Mouse (Mus musculus): Measurements from ENCODE around the gene Camk2d.

DNA sequence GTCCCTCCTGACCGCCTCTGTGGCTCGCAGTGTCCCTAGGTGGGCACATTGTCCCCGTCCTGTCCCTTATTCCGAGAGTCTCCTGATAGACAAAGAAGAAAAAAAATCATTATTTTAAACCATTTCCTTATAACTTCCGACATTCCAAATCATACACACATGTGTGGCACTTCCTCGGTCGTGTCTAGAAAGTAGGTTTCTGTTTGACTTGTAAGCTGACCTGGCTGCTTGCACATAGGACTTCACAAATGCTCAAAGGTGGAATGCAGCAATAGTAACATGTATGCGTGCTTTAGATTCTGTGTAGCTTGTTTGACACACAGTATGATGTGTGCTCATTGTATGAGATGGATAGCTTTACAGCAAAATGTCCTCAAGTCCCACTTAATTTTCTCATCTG, 63.1 kb downstream of the Camk2d start:
- TF ChIP-seq CTCF (IDR thresholded peaks at IDR 0.05; ENCODE audit: insufficient read depth, low read depth, low read length), result no peak
- TF ChIP-seq POLR2A (IDR thresholded peaks at IDR 0.05; ENCODE audit: insufficient read depth, low read depth, low read length), result no peak

Measured in olfactory bulb, adult 2 months (tissue).